Mouse (Mus musculus) embryonic fibroblast, embryonic 13.5 days (primary cell): ENCODE measurements around the gene Clec2h.

Source experiments
- CTCF ChIP-seq: IDR thresholded peaks from 2 replicates; pipeline ENCODE4 v1.5.1; 2011; ENCODE audit warnings: mild to moderate bottlenecking, control low read depth, low read length, moderate library complexity, borderline replicate concordance; ENCODE audit not compliant: insufficient read depth
- POLR2A ChIP-seq: IDR thresholded peaks from 2 replicates; pipeline ENCODE4 v1.6.1; 2011; ENCODE audit warnings: low read depth, mild to moderate bottlenecking, control low read depth, low read length, moderate library complexity

- TF ChIP-seq CTCF (no peak), POLR2A (no peak)
Measured at GRCm38 (mm10) chr6:128650187-128650586, 12.0 kb upstream of the Clec2h start.
